Mouse (Mus musculus) kidney, postnatal 4 days (tissue): ENCODE data around the gene Bcl2l13.
"Not testable (repeated sequence)": the region's sequence is repeated elsewhere in the genome, so short reads cannot be mapped to it uniquely, and the experiment has no call there.

ENCODE experiments used
- DNase-seq, 2 experiments: peaks; one replicate each; pipeline ENCODE4 v3.0.0; 2021; ENCODE audit warnings: mixed read lengths in 2 of 2

The Bcl2l13 gene

GRCm38 (mm10) chr6:120835474-120836374 is at the start of gene Bcl2l13:
TSS of gene Bcl2l13 (plus strand) at chr6:120836212.
- DNase-seq: peak; percentile 98

GRCm38 (mm10) chr6:120788068-120788607 is 47.9 kb upstream of the Bcl2l13 start:
- DNase-seq: no peak

GRCm38 (mm10) chr6:120788904-120789303 is 47.1 kb upstream of the Bcl2l13 start:
- DNase-seq: no peak

GRCm38 (mm10) chr6:120790153-120790552 is 45.9 kb upstream of the Bcl2l13 start:
- no peak for DNase-seq

- DNase-seq: peak in 1 of 2 experiments; percentile 22
Observed at GRCm38 (mm10) chr6:120790717-120791116, 45.3 kb upstream of the Bcl2l13 start.

GRCm38 (mm10) chr6:120792947-120793346 is 43.1 kb upstream of the Bcl2l13 start:
- no peak for DNase-seq

- DNase-seq: no peak
Observed at GRCm38 (mm10) chr6:120795422-120796086, 40.5 kb upstream of the Bcl2l13 start.

- no peak for DNase-seq
Observed at GRCm38 (mm10) chr6:120796111-120796510, 39.9 kb upstream of the Bcl2l13 start.

GRCm38 (mm10) chr6:120798019-120798418 is 38.0 kb upstream of the Bcl2l13 start:
- DNase-seq: no peak

- no peak for DNase-seq
Observed at GRCm38 (mm10) chr6:120798905-120799304, 37.1 kb upstream of the Bcl2l13 start.

- DNase-seq: no peak
Observed at GRCm38 (mm10) chr6:120799581-120800041, 36.4 kb upstream of the Bcl2l13 start.

- DNase-seq: no peak
Observed at GRCm38 (mm10) chr6:120806999-120807737, 28.8 kb upstream of the Bcl2l13 start.

- DNase-seq: no peak
Observed at GRCm38 (mm10) chr6:120807738-120808081, 28.3 kb upstream of the Bcl2l13 start.

GRCm38 (mm10) chr6:120811999-120812398 is 24.0 kb upstream of the Bcl2l13 start:
- DNase-seq: not testable (repeated sequence)

- DNase-seq: no peak
Observed at GRCm38 (mm10) chr6:120819294-120819693, 16.7 kb upstream of the Bcl2l13 start.

- DNase-seq: peak; percentile 11 to 35
Observed at GRCm38 (mm10) chr6:120820144-120820543, 15.9 kb upstream of the Bcl2l13 start.

GRCm38 (mm10) chr6:120820941-120821340 is 15.1 kb upstream of the Bcl2l13 start:
- DNase-seq: no peak

- no peak for DNase-seq
Observed at GRCm38 (mm10) chr6:120821715-120822114, 14.3 kb upstream of the Bcl2l13 start.

- DNase-seq: peak; percentile 90 to 95
Observed at GRCm38 (mm10) chr6:120822307-120822928, 13.6 kb upstream of the Bcl2l13 start, which contains the start of gene Atp6v1e1. TSS of gene Atp6v1e1 (minus strand) at chr6:120822793.

- DNase-seq: peak; percentile 10 to 32
Observed at GRCm38 (mm10) chr6:120822937-120823614, 12.9 kb upstream of the Bcl2l13 start.

- DNase-seq: no peak
Observed at GRCm38 (mm10) chr6:120830056-120830455, 6.0 kb upstream of the Bcl2l13 start.
